Mouse (Mus musculus) adrenal gland, adult 2 months (tissue): ENCODE results near the gene Cort. TPM values are rescaled to one million over a fixed set of nuclear protein-coding genes. Genes with fewer than 3 reads are reported as not detected.
"Not testable (repeated sequence)": the region's sequence is repeated elsewhere in the genome, so short reads cannot be mapped to it uniquely, and the experiment has no call there.

ENCODE experiments used
- DNase-seq: peaks from one replicate; pipeline ENCODE4 v3.0.0; 2021
- polyA plus RNA-seq: library from polyadenylated mRNA; depleted of rRNA; stranded (reverse); fragments of >200 nt; gene quantifications from 2 replicates; pipeline ENCODE4 v1.2.3, GENCODE M21; 2012
- total RNA-seq, 2 experiments: library from RNA; stranded (reverse); gene quantifications; 2 replicates each; pipeline ENCODE4 v1.2.3; 2021

Gene Cort
- total and polyA plus RNA-seq, 3 experiments = 1.2 TPM; not detected in 1

- DNase-seq = no peak
Observed at GRCm38 (mm10) chr4:149147528-149147927, 21.0 kb upstream of the Cort start.

- no peak for DNase-seq
Observed at GRCm38 (mm10) chr4:149145151-149145550, 18.6 kb upstream of the Cort start.

- DNase-seq = peak; percentile 85
Observed at GRCm38 (mm10) chr4:149144459-149144858, 17.9 kb upstream of the Cort start.

DNA sequence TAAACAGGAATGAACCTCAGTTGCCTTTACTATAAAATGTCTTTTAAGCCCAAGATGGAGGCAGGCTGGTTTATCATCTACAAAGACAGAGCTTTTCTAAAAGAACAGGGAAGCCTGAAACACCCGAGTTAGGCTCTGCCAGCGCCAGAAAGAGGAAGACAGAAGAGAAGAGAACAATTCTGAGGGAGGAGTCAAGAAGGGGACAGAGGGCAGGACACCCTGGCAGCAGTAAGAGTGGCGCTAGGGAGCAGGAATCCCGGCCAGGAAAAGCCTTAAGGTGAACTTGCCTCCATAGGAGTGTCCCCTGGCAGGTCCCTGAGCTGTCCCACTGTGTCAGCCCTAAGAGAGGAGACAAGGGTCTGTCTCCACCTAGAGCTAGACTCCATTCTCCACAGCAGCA lies 17.0 kb upstream of the Cort start:
- DNase-seq = no peak

DNA sequence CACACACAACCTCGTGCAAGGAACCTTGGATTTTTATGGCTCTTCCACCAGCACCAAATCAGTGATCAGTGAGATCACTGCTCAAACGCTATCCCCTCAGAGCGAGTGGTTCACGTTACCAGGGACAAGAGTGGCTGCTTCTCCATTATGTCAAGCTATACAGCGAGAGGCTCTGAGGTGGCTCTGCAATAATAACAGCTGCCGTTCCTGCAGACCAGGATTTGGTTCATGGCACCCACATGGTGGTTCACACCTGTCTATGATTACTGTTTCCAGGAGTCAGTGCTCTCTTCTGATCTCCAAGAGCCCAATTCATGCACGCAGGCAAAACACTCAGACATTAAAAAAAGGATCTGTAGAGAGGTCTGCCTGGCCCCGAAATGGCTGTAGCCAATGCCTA lies 12.0 kb upstream of the Cort start:
- no peak for DNase-seq

DNA sequence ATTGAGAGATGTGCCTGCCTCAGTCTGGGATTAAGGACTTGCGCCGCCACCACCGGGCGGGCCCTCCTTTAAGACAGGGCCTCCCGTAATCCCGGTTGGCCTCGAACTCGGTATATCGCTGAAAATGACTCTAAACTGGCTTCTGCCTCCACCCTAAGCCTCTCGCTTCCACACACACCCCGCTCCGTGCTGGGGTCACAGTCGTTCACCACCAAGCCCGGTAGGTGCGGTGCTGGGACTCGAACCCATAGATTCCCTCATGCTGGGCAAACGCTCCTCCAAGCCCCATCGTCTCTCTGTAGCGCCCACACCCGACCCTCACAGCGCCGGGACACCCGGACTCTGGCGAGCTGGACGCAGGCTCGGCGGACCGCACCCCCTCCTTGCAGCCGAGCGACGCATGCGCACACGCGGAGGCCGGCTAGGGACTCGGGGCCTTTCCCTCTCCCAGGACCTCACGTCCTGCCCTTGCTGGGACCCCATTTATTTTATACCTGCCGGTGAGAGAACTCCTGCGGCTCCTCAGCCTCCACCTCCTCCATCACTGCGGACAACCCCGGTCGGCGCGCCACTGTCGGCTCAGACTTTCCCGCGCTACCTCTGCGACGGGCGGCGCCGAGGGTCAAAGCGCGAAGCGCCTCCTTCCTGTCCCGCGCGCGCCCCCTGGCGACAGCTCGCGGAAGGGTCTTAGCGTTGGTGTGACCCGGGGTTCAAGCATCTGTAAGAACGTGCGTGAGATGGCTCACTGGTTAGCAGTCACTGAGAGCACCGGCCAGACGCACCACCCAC lies 10.6 kb upstream of the Cort start, which contains the start of gene Cenps:
TSS of gene Cenps (minus strand) at position 648 of the 789 bp plus-strand sequence.
- peak; percentile 90 for DNase-seq

- no peak for DNase-seq
Observed at GRCm38 (mm10) chr4:149136116-149136850, 9.7 kb upstream of the Cort start.

DNA sequence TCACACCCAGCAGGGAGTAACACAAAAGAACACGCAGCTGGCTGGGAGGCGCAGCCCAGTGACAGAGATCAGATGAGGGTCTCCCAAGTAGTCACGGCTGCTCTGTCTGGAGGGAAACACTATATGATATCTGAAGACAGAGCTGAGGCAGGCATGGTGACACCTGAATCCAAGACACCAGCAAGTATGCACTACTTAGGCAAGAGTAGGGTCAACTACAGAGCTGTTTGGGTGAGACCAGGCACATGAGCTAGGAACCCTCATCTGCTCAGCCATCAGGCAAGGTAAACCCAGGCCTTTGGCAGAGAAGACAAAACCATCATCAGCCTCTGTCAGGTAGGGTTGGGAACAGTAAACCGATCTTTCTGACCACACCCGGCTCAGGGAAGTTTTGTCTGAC lies 6.8 kb upstream of the Cort start:
- no peak for DNase-seq

- DNase-seq = no peak
Observed at GRCm38 (mm10) chr4:149131789-149132565, 5.4 kb upstream of the Cort start.

DNA sequence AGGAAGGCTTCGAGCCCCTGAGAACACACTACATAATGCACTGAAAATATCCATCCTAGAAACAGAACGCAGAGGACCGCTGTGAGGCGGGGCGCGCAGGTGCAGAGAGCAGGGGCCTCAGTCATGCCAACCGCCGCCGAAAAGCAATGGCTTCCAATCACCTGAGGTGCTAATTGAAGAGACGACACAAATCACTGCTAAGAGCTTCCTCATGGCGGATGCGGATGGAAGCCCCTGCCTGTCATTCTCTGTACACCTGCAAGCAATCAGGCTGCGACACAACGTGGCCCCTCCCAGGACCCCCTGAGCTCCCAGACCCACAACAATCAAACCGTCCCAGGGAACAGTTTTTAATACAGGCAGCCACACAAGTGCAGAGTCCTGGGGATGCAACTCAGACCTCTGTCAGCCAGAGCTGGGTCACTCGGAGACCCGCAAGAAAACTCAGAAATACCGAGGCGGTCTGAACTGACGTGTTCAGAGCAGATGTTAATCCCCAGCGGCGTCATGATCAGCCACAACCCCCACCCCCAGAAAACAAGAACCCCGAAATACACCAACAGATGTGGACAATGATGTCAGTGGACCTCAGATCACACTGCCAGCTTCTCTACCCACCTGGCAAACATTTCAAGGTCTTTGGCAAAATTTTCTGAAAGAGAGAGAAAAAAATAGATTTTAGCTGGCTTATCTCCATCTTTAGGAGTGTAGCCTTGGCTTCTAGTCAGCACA lies 4.6 kb upstream of the Cort start:
- DNase-seq = no peak

GRCm38 (mm10) chr4:149128467-149128866 lies 1.9 kb upstream of the Cort start:
- no peak for DNase-seq

DNA sequence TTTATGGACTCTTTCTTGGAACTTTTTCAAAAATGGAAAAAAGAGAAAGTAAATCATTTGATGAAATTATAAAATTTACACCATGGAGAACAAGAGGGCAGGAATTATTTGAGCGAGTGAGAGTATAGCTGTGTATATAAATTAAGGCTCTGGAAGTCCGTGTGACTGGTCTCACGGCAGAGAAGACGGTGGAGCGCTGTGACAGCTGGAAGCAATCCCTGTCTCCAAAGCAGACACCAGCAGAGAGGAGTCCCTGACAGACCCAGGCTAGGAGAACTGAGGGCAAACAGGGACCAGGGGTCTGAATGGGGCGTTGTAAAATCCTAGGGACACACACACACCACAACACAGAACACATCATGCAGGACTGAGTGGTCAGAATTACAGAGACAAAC lies 451 bp downstream of the Cort start:
- DNase-seq = no peak

GRCm38 (mm10) chr4:149125341-149126114 lies 1.0 kb downstream of the Cort start:
- no peak for DNase-seq

DNA sequence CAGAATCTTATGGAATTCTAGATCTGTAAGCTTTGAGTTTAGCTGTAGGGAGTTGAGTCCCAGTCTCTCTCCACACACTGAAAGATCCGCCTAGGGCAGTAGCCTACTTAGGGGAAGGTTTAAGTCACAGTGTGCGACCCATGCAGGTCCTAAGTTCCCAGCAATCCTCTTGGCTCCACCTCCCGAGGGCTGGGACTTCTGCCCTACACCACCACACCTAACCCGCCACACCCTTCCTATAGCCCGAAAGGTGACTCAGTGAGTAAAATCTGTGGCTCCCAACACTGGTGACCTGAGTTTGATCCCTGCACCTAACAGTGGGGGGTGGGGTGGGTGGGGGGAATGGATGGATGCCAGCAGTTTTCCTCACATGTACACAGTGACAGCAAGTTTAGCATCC lies 3.1 kb downstream of the Cort start:
- no peak for DNase-seq

DNA sequence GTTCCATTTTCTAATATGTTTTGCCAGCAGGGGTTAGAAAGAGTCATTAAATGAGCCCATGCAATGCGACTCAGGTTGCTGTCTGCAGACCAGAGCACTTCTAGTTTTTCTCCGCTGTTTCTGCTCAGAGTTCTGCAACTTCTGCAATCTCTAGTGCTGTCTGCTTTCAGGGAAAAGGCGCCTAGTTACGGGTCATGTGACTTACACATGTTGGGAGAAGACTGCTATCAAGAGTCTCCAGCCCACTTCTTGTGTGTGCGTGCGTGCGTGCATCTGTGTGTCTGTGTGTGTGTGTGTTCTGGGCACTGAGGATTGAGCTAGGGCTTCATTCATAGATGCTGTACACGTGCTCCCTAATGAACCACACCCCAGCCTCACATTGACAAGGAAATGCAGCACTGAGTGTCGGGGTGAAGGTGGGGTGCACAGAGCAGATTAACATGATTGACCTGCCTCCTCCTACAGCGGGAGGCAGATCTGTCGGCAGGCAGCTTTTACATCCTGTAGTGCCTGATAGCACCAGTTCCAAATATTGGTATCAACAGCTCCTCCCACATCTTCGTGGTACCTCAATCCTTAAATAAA lies 6.5 kb downstream of the Cort start:
- not testable (repeated sequence) for DNase-seq

GRCm38 (mm10) chr4:149103875-149104561 lies 22.5 kb downstream of the Cort start, which contains the start of gene Dffa:
Dffa (plus strand) TSS chr4:149104146.
- peak; percentile 93 for DNase-seq

- DNase-seq = no peak
Observed at GRCm38 (mm10) chr4:149101456-149101855, 25.1 kb downstream of the Cort start.

- DNase-seq = not testable (repeated sequence)
Observed at GRCm38 (mm10) chr4:149100449-149100848, 26.1 kb downstream of the Cort start.

DNA sequence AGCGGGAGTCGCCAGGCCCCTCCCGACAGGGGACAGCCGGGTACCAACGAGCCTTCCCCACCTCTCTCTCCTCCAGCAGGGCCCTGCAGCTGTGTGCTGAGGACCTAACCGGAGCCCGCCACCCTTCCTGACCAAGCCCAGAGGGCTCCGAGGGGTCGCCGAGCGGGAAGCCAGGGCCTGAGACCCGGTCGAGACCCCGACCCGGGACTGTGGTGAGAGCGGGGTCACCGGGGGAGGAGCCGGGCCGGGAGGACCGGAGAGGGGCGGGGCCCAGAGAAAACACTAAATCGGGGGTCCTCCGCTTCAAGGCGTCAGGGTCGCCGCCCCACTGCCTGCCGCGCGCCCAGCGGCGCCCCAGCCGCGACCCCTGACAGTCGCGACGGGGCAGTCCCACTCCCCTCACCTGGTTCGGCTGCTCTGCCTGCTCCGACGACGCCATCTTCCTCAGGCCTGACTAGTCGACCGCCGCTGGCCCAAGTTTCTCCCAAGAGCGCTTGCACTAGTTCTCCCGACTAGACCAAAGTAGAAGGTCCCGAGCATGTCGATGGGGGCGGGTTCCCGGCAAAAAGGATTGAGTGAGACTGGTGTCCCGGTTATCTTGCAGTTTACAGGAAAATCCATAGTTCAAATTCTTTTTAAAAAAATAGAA lies 27.1 kb downstream of the Cort start, which contains the start of gene Pex14:
TSS of gene Pex14 (minus strand) at position 508 of the 649 bp plus-strand sequence.
- DNase-seq = peak; percentile 95
